Mouse (Mus musculus) heart, embryonic 11.5 days (tissue): ENCODE results near the gene Svep1. TPM values are rescaled to one million over a fixed set of nuclear protein-coding genes. Genes with fewer than 3 reads are reported as not detected.

Experiments used
- ATAC-seq: fragments of 200-750 bp; cut with Nextera tagmentation; replicated peaks from 2 replicates; pipeline ENCODE4 v1.8.0; 2017; ENCODE audit warnings: moderate library complexity; ENCODE audit not compliant: insufficient number of reproducible peaks, low FRiP score, low TSS enrichment
- H3K27ac ChIP-seq: fragments of 300-500 bp; sonication (generic); 2 replicates; pipeline ENCODE4 v1.5.1; 2014; ENCODE audit warnings: mild to moderate bottlenecking, low read depth, low read length
- H3K27me3 ChIP-seq: fragments of 300-500 bp; sonication (generic); 2 replicates; pipeline ENCODE4 v1.6.1; 2014; ENCODE audit warnings: mild to moderate bottlenecking, low read length, mixed read lengths; ENCODE audit not compliant: control insufficient read depth, insufficient read depth
- H3K36me3 ChIP-seq: fragments of 300-500 bp; sonication (generic); 2 replicates; pipeline ENCODE4 v1.6.1; 2014; ENCODE audit warnings: mild to moderate bottlenecking, low read length, moderate library complexity, mixed read lengths; ENCODE audit not compliant: control insufficient read depth, insufficient read depth
- H3K4me1 ChIP-seq: fragments of 300-500 bp; sonication (generic); 2 replicates; pipeline ENCODE4 v1.6.1; 2014; ENCODE audit warnings: low read length; ENCODE audit not compliant: control insufficient read depth, insufficient read depth
- H3K4me2 ChIP-seq: fragments of 300-500 bp; sonication (generic); 2 replicates; pipeline ENCODE4 v1.6.1; 2014; ENCODE audit warnings: mild to moderate bottlenecking, moderate library complexity
- H3K4me3 ChIP-seq: fragments of 300-500 bp; sonication (generic); 2 replicates; pipeline ENCODE4 v1.5.1; 2014; ENCODE audit warnings: low read depth, low read length
- H3K9ac ChIP-seq: fragments of 300-500 bp; sonication (generic); 2 replicates; pipeline ENCODE4 v1.6.1; 2014; ENCODE audit warnings: mild to moderate bottlenecking, low read depth, low read length, moderate library complexity
- H3K9me3 ChIP-seq: fragments of 300-500 bp; sonication (generic); replicated peaks from 2 replicates; pipeline ENCODE4 v1.6.1; 2016; ENCODE audit warnings: low read length; ENCODE audit not compliant: control insufficient read depth
- WGBS: fragments of 180-500 bp; shearing (Covaris S2); extraction: QIAGEN DNeasy Blood & Tissue Kit; methylation state at CpG from one replicate; pipeline ENCODE4 v1.1.7; 2014; ENCODE audit not compliant: insufficient replicate concordance; 5-methylcytosine and 5-hydroxymethylcytosine counted together
- polyA plus RNA-seq: library from polyadenylated mRNA; unstranded; fragments of >200 nt; fragmentation: Nextera tagmentation; extraction: Ambion mirVana; gene quantifications from 2 replicates; pipeline ENCODE4 v1.2.1, GENCODE M21; 2014

The Svep1 gene
- polyA plus RNA-seq, result 2.1 and 2.4 TPM in 2 replicates

GRCm38 (mm10) chr4:58206115-58206945 is at the start of gene Svep1:
Gene Svep1, minus strand, starts transcription at chr4:58206859.
- Histone ChIP-seq H3K27ac (no peak within 1 kb of the TSS), H3K4me2 (peak within 1 kb of the TSS; percentile 80), H3K9me3 (no peaks in the 10 kb centered on the region), H3K4me1 (no peaks in the 10 kb centered on the region), H3K27me3 (peaks cover 31% of the 10 kb centered on the region), H3K4me3 (peak within 1 kb of the TSS; percentile 52), H3K36me3 (no peaks in the 10 kb centered on the region), H3K9ac (peak within 1 kb of the TSS; percentile 61)
- ATAC-seq, result peak; percentile 70
- WGBS, result under 1% methylated on average over 47 of the region's 47 CpGs

GRCm38 (mm10) chr4:58253410-58253809 is 46.8 kb upstream of the Svep1 start:
- WGBS, result 25% methylated on average over 5 of the region's 5 CpGs
- no peaks in the 10 kb centered on the region for H3K4me1 ChIP-seq
- no peaks in the 10 kb centered on the region for H3K9me3 ChIP-seq
- no peaks in the 10 kb centered on the region for H3K27me3 ChIP-seq
- no peak overlapping the region for H3K27ac ChIP-seq
- no peak overlapping the region for H3K4me3 ChIP-seq
- no peak for ATAC-seq
- H3K36me3 ChIP-seq, result no peaks in the 10 kb centered on the region
- no peak overlapping the region for H3K9ac ChIP-seq
- no peak overlapping the region for H3K4me2 ChIP-seq

GRCm38 (mm10) chr4:58252381-58252780 is 45.7 kb upstream of the Svep1 start:
- Histone ChIP-seq H3K4me1 (no peaks in the 10 kb centered on the region), H3K4me3 (no peak overlapping the region), H3K4me2 (no peak overlapping the region), H3K36me3 (no peaks in the 10 kb centered on the region), H3K27ac (no peak overlapping the region), H3K9ac (no peak overlapping the region), H3K27me3 (no peaks in the 10 kb centered on the region), H3K9me3 (no peaks in the 10 kb centered on the region)
- WGBS, result 82% methylated on average over 3 of the region's 3 CpGs
- no peak for ATAC-seq

GRCm38 (mm10) chr4:58245544-58245943 is 38.9 kb upstream of the Svep1 start:
- ATAC-seq, result no peak
- H3K4me3 ChIP-seq, result no peak overlapping the region
- H3K9ac ChIP-seq, result no peak overlapping the region
- H3K27ac ChIP-seq, result no peak overlapping the region
- H3K27me3 ChIP-seq, result no peaks in the 10 kb centered on the region
- H3K36me3 ChIP-seq, result no peaks in the 10 kb centered on the region
- H3K9me3 ChIP-seq, result no peaks in the 10 kb centered on the region
- WGBS, result 81% methylated on average over 1 of the region's 1 CpGs
- H3K4me2 ChIP-seq, result no peak overlapping the region
- no peaks in the 10 kb centered on the region for H3K4me1 ChIP-seq

GRCm38 (mm10) chr4:58240416-58240815 is 33.8 kb upstream of the Svep1 start:
- 78% methylated on average over 7 of the region's 7 CpGs for WGBS
- Histone ChIP-seq H3K27me3 (no peaks in the 10 kb centered on the region), H3K4me1 (no peaks in the 10 kb centered on the region), H3K9me3 (no peaks in the 10 kb centered on the region), H3K9ac (no peak overlapping the region), H3K27ac (no peak overlapping the region), H3K4me3 (no peak overlapping the region), H3K36me3 (no peaks in the 10 kb centered on the region), H3K4me2 (no peak overlapping the region)
- no peak for ATAC-seq

GRCm38 (mm10) chr4:58235828-58236227 is 29.2 kb upstream of the Svep1 start:
- no peaks in the 10 kb centered on the region for H3K4me1 ChIP-seq
- WGBS, result 58% methylated on average over 6 of the region's 6 CpGs
- ATAC-seq, result no peak
- no peaks in the 10 kb centered on the region for H3K9me3 ChIP-seq
- H3K4me3 ChIP-seq, result no peak overlapping the region
- no peak overlapping the region for H3K27ac ChIP-seq
- H3K9ac ChIP-seq, result no peak overlapping the region
- no peak overlapping the region for H3K4me2 ChIP-seq
- H3K36me3 ChIP-seq, result no peaks in the 10 kb centered on the region
- H3K27me3 ChIP-seq, result no peaks in the 10 kb centered on the region

- Histone ChIP-seq H3K27me3 (no peaks in the 10 kb centered on the region; the same call in 1 of the 2 replicates), H3K9ac (no peak overlapping the region), H3K4me3 (no peak overlapping the region), H3K4me1 (no peaks in the 10 kb centered on the region), H3K27ac (no peak overlapping the region), H3K9me3 (no peaks in the 10 kb centered on the region), H3K36me3 (no peaks in the 10 kb centered on the region), H3K4me2 (no peak overlapping the region)
- no peak for ATAC-seq
- 84% methylated on average over 2 of the region's 2 CpGs for WGBS
Observed at GRCm38 (mm10) chr4:58223499-58223898, 16.8 kb upstream of the Svep1 start.

- Histone ChIP-seq H3K4me2 (no peak overlapping the region), H3K36me3 (no peaks in the 10 kb centered on the region), H3K4me1 (no peaks in the 10 kb centered on the region), H3K9ac (no peak overlapping the region), H3K27me3 (peaks cover 36% of the 10 kb centered on the region), H3K4me3 (no peak overlapping the region), H3K9me3 (no peaks in the 10 kb centered on the region), H3K27ac (no peak overlapping the region)
- WGBS, result 26% methylated on average over 6 of the region's 6 CpGs
- ATAC-seq, result peak; percentile 49; the same call in 1 of the 2 replicates
Observed at GRCm38 (mm10) chr4:58211374-58211773, 4.7 kb upstream of the Svep1 start.
